ENCODE assay signal across 13 mouse cellular contexts in the genomic region with DNA sequence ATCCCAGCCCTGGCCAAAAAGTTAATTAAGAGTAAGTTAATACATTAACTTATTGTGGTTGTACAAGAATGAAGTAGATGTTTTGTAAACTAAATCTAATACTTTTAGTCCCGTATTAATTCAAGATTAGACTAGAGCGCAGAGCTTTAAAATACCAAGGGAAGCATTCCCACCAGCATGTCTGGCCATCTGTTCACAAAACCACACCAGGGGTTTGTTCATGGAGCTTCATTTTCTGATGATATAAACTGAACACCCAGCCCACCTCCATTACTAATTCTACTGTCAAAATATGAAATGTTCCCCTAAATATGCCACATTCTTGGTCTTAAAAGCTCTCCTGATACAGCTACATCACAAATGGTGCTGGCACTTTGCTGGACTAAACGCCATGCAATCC. TPM values are rescaled to one million over a fixed set of nuclear protein-coding genes. Genes with fewer than 3 reads are reported as not detected.
"Had no signal": no experiment of that assay in that cellular context is flagged by ENCODE, and none has a peak within 500 bp of the region (broad histone marks: within the 10 kb centered on the region; RNA-seq: fewer than 3 reads in every experiment).

No protein-coding gene starts in this region.

- DNase-seq: liver, postnatal 0 days; lung, adult 2 months; lung, postnatal 14 days; lung, postnatal 36 days; retina, postnatal 1 day; right cerebral cortex, adult 18-20 months; right cerebral cortex, postnatal 25 days; right cerebral cortex, postnatal 4 days; spleen, adult 18-20 months; thymus, adult 18-20 months; thymus, postnatal 14 days; thymus, postnatal 36 days had no signal

RNA-seq across cellular contexts. Expression of a gene that starts 43.2 kb away (rescaled TPM):
- total RNA-seq: megakaryocyte progenitor cell, adult 5-6 weeks had no signal
